Mouse (Mus musculus) limb, embryonic 15.5 days (tissue): ENCODE results near the gene Akt2. TPM values are rescaled to one million over a fixed set of nuclear protein-coding genes. Genes with fewer than 3 reads are reported as not detected.
A peak's percentile ranks its signal among the peaks of the same experiment; 100 is the strongest.

Experiments used
- ATAC-seq: fragments of 200-750 bp; cut with Nextera tagmentation; 2 replicates; pipeline ENCODE4 v1.8.0; 2017; ENCODE audit warnings: low read depth, moderate TSS enrichment; ENCODE audit not compliant: insufficient number of reproducible peaks, low FRiP score, low TSS enrichment
- H3K27ac ChIP-seq: fragments of 300-500 bp; sonication (generic); 2 replicates; pipeline ENCODE4 v1.5.1; 2015; ENCODE audit warnings: moderate library complexity, mild to moderate bottlenecking, inconsistent platforms
- H3K27me3 ChIP-seq: fragments of 300-500 bp; sonication (generic); 2 replicates; pipeline ENCODE4 v1.6.1; 2015; ENCODE audit warnings: inconsistent platforms
- H3K36me3 ChIP-seq: fragments of 300-500 bp; sonication (generic); 2 replicates; pipeline ENCODE4 v1.6.1; 2015; ENCODE audit warnings: inconsistent platforms
- H3K4me1 ChIP-seq: fragments of 300-500 bp; sonication (generic); 2 replicates; pipeline ENCODE4 v1.6.1; 2015; ENCODE audit warnings: inconsistent platforms
- H3K4me2 ChIP-seq: fragments of 300-500 bp; sonication (generic); 2 replicates; pipeline ENCODE4 v1.6.1; 2015; ENCODE audit warnings: mild to moderate bottlenecking, inconsistent platforms
- H3K4me3 ChIP-seq: fragments of 300-500 bp; sonication (generic); 2 replicates; pipeline ENCODE4 v1.5.1; 2015; ENCODE audit warnings: mild to moderate bottlenecking, inconsistent platforms
- H3K9ac ChIP-seq: fragments of 300-500 bp; sonication (generic); 2 replicates; pipeline ENCODE4 v1.6.1; 2015; ENCODE audit warnings: inconsistent platforms
- H3K9me3 ChIP-seq: fragments of 300-500 bp; sonication (generic); 2 replicates; pipeline ENCODE4 v1.6.1; 2016; ENCODE audit warnings: inconsistent platforms
- WGBS: fragments of 180-500 bp; shearing (Covaris S2); methylation state at CpG from one replicate; pipeline ENCODE4 v1.1.7; 2015; 5-methylcytosine and 5-hydroxymethylcytosine counted together
- polyA plus RNA-seq: library from polyadenylated mRNA; unstranded; fragments of >200 nt; fragmentation: Nextera tagmentation; extraction: Ambion mirVana; gene quantifications from 2 replicates; pipeline ENCODE4 v1.2.1, GENCODE M21; 2015

Gene Akt2
- polyA plus RNA-seq, 1 experiment from 2014 or later = 108 TPM

GRCm38 (mm10) chr7:27606481-27607254 lies 15.3 kb downstream of the Akt2 start:
- no peaks in the 10 kb centered on the region for H3K27me3 ChIP-seq
- H3K4me1 ChIP-seq = peaks cover 47% of the 10 kb centered on the region
- no peaks in the 10 kb centered on the region for H3K9me3 ChIP-seq
- H3K27ac ChIP-seq = peak overlapping the region; percentile 83
- no peak overlapping the region for H3K4me2 ChIP-seq
- H3K4me3 ChIP-seq = no peak overlapping the region
- ATAC-seq = no peak
- WGBS = 47% methylated on average over 10 of the region's 10 CpGs
- peaks cover 36% of the 10 kb centered on the region for H3K36me3 ChIP-seq
- no peak overlapping the region for H3K9ac ChIP-seq

DNA sequence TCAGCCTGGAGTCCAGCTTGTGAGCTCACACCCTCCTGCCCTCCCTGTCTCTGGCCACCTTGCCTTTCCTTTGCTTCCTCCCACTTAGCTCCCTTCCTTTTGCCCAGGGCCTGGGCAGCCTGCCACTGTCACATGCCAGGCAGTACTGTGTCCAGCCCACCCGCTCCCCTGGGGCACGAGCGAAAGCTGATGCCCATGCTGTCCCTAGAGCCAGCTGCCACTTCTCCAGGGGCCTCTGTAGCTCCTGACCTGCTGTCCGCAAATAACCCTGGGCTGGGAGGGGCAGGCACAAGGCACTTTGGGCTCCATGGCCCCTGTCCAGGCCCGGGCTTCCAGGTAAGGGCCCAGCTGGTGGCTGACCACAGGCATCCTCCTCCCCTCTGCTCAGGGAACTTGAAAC lies 16.2 kb downstream of the Akt2 start:
- ATAC-seq = no peak
- no peak overlapping the region for H3K4me3 ChIP-seq
- no peak overlapping the region for H3K4me2 ChIP-seq
- H3K4me1 ChIP-seq = peaks cover 42% of the 10 kb centered on the region
- H3K27me3 ChIP-seq = no peaks in the 10 kb centered on the region
- H3K27ac ChIP-seq = peak overlapping the region; percentile 64
- no peak overlapping the region for H3K9ac ChIP-seq
- peaks cover 36% of the 10 kb centered on the region for H3K36me3 ChIP-seq
- H3K9me3 ChIP-seq = no peaks in the 10 kb centered on the region
- WGBS = 55% methylated on average over 5 of the region's 5 CpGs

DNA sequence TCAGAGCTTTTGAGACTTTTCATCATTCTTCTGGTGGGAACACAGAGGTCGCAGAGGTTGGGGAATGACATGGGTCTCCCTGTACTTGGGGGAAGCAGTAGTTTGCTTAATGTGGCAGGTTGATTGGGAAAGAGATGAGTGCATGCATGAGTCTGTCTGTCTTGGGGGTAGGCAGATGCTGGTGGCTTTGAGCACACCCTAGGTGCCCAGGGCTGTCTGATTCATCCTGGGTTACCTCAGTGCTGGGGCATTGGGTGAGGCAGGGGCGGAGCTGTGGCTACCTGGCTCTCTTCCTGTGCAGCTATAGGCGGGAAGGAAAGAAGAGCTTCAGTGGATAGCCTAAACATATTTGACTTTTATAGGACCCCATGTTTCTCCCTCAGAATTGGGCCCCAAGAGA lies 16.8 kb downstream of the Akt2 start:
- no peaks in the 10 kb centered on the region for H3K27me3 ChIP-seq
- WGBS = 82% methylated on average over 3 of the region's 3 CpGs

DNA sequence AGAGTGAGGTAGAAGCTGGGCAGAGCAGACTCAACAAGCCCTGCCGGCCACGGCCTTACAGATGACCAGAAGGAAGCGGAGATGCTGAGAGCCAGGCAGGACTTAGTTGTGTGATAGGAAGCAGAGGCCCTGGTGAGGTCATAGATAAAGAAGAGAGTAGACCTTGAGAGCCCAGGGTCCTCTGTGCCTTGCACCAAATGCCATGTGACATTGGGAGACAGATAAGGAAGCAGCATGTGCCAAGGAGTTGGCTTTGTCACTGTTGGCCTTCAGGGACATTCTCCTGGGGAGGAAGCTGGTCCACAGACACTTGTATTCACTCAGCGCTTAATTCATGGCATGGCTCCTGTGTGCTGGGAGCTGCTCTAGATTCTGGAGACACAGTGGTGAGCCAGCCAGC lies 17.9 kb downstream of the Akt2 start:
- Histone ChIP-seq H3K9ac (no peak overlapping the region), H3K27ac (no peak overlapping the region), H3K27me3 (no peaks in the 10 kb centered on the region), H3K4me2 (no peak overlapping the region), H3K4me3 (no peak overlapping the region), H3K36me3 (peaks cover 31% of the 10 kb centered on the region), H3K4me1 (peaks cover 35% of the 10 kb centered on the region), H3K9me3 (no peaks in the 10 kb centered on the region)
- ATAC-seq = no peak
- WGBS = 96% methylated on average over 4 of the region's 4 CpGs

More for the DNA sequence above, 16.8 kb downstream of the Akt2 start:
- Histone ChIP-seq H3K4me1 (peaks cover 38% of the 10 kb centered on the region), H3K4me3 (no peak overlapping the region), H3K4me2 (no peak overlapping the region), H3K9ac (no peak overlapping the region), H3K36me3 (peaks cover 33% of the 10 kb centered on the region), H3K9me3 (no peaks in the 10 kb centered on the region), H3K27ac (peak overlapping the region; percentile 64; the same call in 1 of the 2 replicates)
- no peak for ATAC-seq

GRCm38 (mm10) chr7:27609688-27610087 lies 18.3 kb downstream of the Akt2 start:
- H3K27me3 ChIP-seq = no peaks in the 10 kb centered on the region
- H3K9me3 ChIP-seq = no peaks in the 10 kb centered on the region
- no peak overlapping the region for H3K4me3 ChIP-seq
- WGBS = 76% methylated on average over 2 of the region's 2 CpGs
- no peak for ATAC-seq
- peaks cover 31% of the 10 kb centered on the region for H3K36me3 ChIP-seq
- no peak overlapping the region for H3K9ac ChIP-seq
- H3K27ac ChIP-seq = no peak overlapping the region
- no peak overlapping the region for H3K4me2 ChIP-seq
- H3K4me1 ChIP-seq = peaks cover 32% of the 10 kb centered on the region

DNA sequence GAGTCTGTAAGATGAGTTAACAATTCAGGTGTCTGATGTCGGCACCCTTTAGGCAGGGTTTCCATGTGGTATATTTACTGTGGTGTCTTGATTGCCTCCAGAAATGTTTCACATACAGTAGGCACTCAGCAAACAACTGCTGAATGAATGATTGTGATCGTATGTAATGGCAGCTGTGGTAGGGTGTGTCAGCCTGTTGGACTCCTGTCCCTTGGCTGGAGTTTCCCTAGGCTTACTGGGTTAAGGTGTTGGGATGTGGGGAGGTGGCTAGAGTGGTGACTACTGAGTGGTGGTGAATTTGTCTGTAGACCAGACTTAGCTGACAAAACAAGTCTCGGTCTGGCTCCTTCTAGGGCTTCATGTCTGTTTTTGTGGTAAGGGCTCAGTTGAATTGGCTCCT lies 19.0 kb downstream of the Akt2 start:
- WGBS = 92% methylated on average over 3 of the region's 3 CpGs
- no peak overlapping the region for H3K9ac ChIP-seq
- ATAC-seq = no peak
- H3K27me3 ChIP-seq = no peaks in the 10 kb centered on the region
- H3K4me3 ChIP-seq = no peak overlapping the region
- no peaks in the 10 kb centered on the region for H3K9me3 ChIP-seq
- H3K4me1 ChIP-seq = peaks cover 27% of the 10 kb centered on the region
- H3K27ac ChIP-seq = no peak overlapping the region
- H3K36me3 ChIP-seq = peaks cover 31% of the 10 kb centered on the region
- H3K4me2 ChIP-seq = no peak overlapping the region

DNA sequence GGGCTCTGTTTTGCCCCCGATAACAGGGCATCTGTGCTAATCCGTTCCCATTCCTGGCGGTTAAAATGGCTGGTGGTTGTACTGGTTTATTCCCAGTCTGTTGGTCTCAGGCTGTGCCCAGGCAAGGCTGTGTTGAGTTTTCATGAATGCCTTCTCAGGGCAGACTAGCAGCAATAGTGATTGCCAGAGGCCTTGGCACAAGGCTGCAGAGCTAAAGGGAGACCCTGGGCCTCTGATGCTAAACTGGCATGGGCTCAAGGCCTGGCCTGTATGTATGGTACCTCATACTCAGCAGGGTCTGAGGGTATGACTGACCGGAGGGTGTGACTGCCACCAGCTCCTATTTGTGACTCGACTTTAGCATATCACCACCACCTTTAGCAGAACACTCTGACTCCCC lies 19.5 kb downstream of the Akt2 start:
- 88% methylated on average over 5 of the region's 5 CpGs for WGBS
- no peaks in the 10 kb centered on the region for H3K9me3 ChIP-seq
- no peak for ATAC-seq
- H3K27ac ChIP-seq = no peak overlapping the region
- peaks cover 22% of the 10 kb centered on the region for H3K4me1 ChIP-seq
- no peaks in the 10 kb centered on the region for H3K27me3 ChIP-seq
- peaks cover 35% of the 10 kb centered on the region for H3K36me3 ChIP-seq
- no peak overlapping the region for H3K4me2 ChIP-seq
- no peak overlapping the region for H3K4me3 ChIP-seq
- no peak overlapping the region for H3K9ac ChIP-seq

- WGBS = 78% methylated on average over 4 of the region's 4 CpGs
- no peak for ATAC-seq
- Histone ChIP-seq H3K4me3 (no peak overlapping the region), H3K9me3 (no peaks in the 10 kb centered on the region), H3K4me2 (no peak overlapping the region), H3K27me3 (no peaks in the 10 kb centered on the region), H3K4me1 (peaks cover 2% of the 10 kb centered on the region), H3K36me3 (peaks cover 55% of the 10 kb centered on the region), H3K9ac (no peak overlapping the region), H3K27ac (no peak overlapping the region)
Measured at GRCm38 (mm10) chr7:27612940-27613339, 21.6 kb downstream of the Akt2 start.

DNA sequence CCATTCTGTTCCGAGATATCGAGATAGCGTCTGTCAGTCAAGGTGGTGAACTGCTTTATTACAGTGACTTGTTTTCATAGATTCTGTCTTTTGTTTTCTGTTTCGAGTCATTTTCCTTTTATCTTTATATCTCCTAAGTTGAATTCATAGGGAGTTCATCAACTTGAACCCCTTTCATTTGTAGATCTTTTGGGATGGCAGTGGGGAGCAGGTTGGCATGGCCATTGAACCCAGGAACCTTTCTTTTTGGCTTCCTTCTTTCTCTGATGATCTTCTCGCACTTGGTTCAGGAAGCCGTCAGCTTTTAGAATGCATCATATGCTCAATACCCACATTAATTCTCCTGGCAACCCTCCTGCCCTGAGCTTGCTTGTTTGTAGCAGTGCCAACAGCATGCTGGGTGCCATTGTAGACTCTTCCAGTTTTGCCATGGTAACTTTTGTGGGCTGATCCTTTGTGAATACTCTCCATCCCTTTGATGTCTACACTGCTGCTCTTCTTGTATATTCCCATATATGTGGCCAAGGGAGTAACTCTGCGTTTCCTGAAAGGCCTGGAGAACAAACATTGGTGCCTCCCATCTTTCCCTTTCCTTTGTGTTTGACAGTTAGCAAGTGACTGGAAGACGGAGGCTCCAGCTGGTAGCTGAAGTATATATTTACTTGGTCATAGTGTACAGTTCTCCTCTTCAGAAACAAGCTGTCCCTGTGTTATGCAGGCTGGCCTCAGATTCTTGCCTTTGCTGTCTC lies 22.6 kb downstream of the Akt2 start:
- Histone ChIP-seq H3K9ac (no peak overlapping the region), H3K4me1 (no peaks in the 10 kb centered on the region), H3K27me3 (no peaks in the 10 kb centered on the region), H3K36me3 (peaks cover 60% of the 10 kb centered on the region), H3K27ac (no peak overlapping the region), H3K4me3 (no peak overlapping the region), H3K9me3 (no peaks in the 10 kb centered on the region), H3K4me2 (no peak overlapping the region)
- 84% methylated on average over 8 of the region's 8 CpGs for WGBS
- ATAC-seq = no peak

GRCm38 (mm10) chr7:27621028-27621427 lies 29.7 kb downstream of the Akt2 start:
- Histone ChIP-seq H3K9ac (no peak overlapping the region), H3K36me3 (peaks cover 98% of the 10 kb centered on the region), H3K4me3 (no peak overlapping the region), H3K9me3 (no peaks in the 10 kb centered on the region), H3K4me2 (no peak overlapping the region), H3K4me1 (no peaks in the 10 kb centered on the region), H3K27me3 (no peaks in the 10 kb centered on the region), H3K27ac (no peak overlapping the region)
- WGBS = 72% methylated on average over 6 of the region's 6 CpGs
- no peak for ATAC-seq

DNA sequence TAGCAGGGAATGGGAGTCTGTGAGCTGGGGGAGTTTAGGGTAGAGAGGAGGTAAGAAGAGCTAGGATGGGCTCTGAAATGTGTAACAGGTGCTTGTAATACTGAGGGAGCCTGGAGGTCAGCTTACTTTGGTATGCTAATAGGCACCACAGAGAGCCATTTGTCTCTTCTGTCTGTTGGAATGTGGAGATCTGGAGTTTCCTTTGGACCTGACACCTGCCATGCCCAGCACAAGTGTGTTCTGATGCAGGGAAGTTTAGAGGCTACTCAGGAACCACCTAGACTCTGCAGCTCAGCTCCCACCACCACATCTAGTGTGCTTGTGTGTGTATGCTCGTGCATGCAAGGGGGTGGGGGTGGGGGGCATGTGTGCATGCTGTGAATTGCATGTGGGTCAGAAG lies 30.9 kb downstream of the Akt2 start:
- no peak for ATAC-seq
- Histone ChIP-seq H3K27ac (no peak overlapping the region), H3K4me2 (no peak overlapping the region), H3K27me3 (no peaks in the 10 kb centered on the region), H3K4me1 (no peaks in the 10 kb centered on the region), H3K9me3 (no peaks in the 10 kb centered on the region), H3K36me3 (peaks cover 98% of the 10 kb centered on the region), H3K4me3 (no peak overlapping the region), H3K9ac (no peak overlapping the region)
- 56% methylated on average over 1 of the region's 1 CpGs for WGBS

DNA sequence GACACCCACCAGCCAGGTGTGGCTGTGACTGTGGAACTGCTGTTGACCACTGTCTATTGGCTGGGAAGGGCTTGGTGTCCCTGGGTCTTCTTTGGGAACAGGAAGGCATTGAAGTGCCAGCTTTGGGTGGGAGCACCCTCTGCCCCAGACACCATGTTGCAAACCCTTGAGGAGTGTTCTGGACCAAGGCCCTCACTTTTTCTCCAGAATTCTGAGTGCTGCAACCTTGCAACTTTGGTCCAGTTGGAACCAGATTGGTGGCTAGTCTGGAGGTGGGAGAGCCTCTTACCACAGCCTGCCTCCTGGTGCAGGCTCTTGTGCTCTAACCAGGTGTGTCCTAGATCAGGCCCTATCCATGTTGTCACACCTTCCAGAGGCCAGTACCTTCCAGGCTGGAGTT lies 33.6 kb downstream of the Akt2 start:
- H3K9ac ChIP-seq = no peak overlapping the region
- H3K4me1 ChIP-seq = no peaks in the 10 kb centered on the region
- H3K9me3 ChIP-seq = no peaks in the 10 kb centered on the region
- peaks cover 98% of the 10 kb centered on the region for H3K36me3 ChIP-seq
- H3K4me3 ChIP-seq = no peak overlapping the region
- no peak overlapping the region for H3K27ac ChIP-seq
- ATAC-seq = no peak
- no peak overlapping the region for H3K4me2 ChIP-seq
- H3K27me3 ChIP-seq = no peaks in the 10 kb centered on the region
